Mouse (Mus musculus) hindbrain, embryonic 10.5 days (tissue): Measurements from ENCODE around the gene Fxyd6. TPM values are rescaled to one million over a fixed set of nuclear protein-coding genes. Genes with fewer than 3 reads are reported as not detected.

Experiments
- DNase-seq: peaks from one replicate; pipeline ENCODE4 v3.0.0-alpha.2; 2017; ENCODE audit warnings: low spot score
- H3K27ac ChIP-seq: fragments of 300-500 bp; sonication (generic); 2 replicates; pipeline ENCODE4 v1.5.1; 2016; ENCODE audit warnings: mild to moderate bottlenecking, moderate library complexity
- H3K27me3 ChIP-seq: fragments of 300-500 bp; sonication (generic); 2 replicates; pipeline ENCODE4 v1.6.1; 2016; ENCODE audit warnings: mild to moderate bottlenecking; ENCODE audit not compliant: poor library complexity, insufficient read depth, severe bottlenecking
- H3K36me3 ChIP-seq: fragments of 300-500 bp; sonication (generic); 2 replicates; pipeline ENCODE4 v1.6.1; 2016; ENCODE audit warnings: mild to moderate bottlenecking, moderate library complexity
- H3K4me1 ChIP-seq: fragments of 300-500 bp; sonication (generic); replicated peaks from 2 replicates; pipeline ENCODE4 v1.6.1; 2016; ENCODE audit warnings: mild to moderate bottlenecking
- H3K4me3 ChIP-seq: fragments of 300-500 bp; sonication (generic); 2 replicates; pipeline ENCODE4 v1.5.1; 2016; ENCODE audit warnings: mild to moderate bottlenecking, moderate library complexity
- H3K9me3 ChIP-seq: fragments of 300-500 bp; sonication (generic); 2 replicates; pipeline ENCODE4 v1.6.1; 2016; ENCODE audit warnings: mild to moderate bottlenecking, moderate library complexity
- WGBS: fragments of 180-500 bp; shearing (Covaris S2); methylation state at CpG from one replicate; pipeline ENCODE4 v1.1.7; 2016; 5-methylcytosine and 5-hydroxymethylcytosine counted together
- polyA plus RNA-seq: library from polyadenylated mRNA; unstranded; fragments of >200 nt; fragmentation: Nextera tagmentation; extraction: Ambion mirVana; gene quantifications from 2 replicates; pipeline ENCODE4 v1.2.1, GENCODE M21; 2016

Gene Fxyd6
- polyA plus RNA-seq, result 155 and 167 TPM in 2 replicates

DNA sequence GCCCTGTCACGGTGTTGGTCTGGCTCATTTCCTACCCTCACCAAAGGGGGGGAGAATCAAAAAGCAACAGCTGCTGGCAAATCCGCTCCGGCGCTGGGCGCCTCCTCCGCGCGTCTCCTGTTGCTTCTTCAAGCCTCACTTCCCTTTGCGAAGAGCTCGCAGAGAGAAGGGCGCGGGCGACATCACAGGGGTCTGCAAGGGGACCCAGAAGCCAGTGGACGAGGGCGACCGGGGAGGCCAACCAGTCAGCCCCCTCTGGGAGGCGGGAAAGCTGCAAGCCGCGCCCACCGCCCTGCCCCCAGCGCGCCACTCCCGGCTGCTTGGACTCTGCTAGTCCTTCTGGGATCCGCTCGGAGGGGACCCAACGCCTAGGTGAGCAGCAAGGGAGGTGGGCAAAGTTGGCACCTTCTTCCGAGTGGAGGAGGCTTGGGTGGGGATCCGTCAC is at the start of gene Fxyd6:
Gene Fxyd6 (plus strand): TSS at position 69 of the 445 bp plus-strand sequence.
- Histone ChIP-seq H3K4me3 (peak within 1 kb of the TSS; percentile 82), H3K27ac (peak within 1 kb of the TSS; percentile 93), H3K27me3 (peaks cover 22% of the 10 kb centered on the region), H3K36me3 (peaks cover 26% of the 10 kb centered on the region), H3K4me1 (peaks cover 49% of the 10 kb centered on the region), H3K9me3 (no peaks in the 10 kb centered on the region)
- under 1% methylated on average over 28 of the region's 28 CpGs for WGBS
- peak; percentile 84 for DNase-seq

DNA sequence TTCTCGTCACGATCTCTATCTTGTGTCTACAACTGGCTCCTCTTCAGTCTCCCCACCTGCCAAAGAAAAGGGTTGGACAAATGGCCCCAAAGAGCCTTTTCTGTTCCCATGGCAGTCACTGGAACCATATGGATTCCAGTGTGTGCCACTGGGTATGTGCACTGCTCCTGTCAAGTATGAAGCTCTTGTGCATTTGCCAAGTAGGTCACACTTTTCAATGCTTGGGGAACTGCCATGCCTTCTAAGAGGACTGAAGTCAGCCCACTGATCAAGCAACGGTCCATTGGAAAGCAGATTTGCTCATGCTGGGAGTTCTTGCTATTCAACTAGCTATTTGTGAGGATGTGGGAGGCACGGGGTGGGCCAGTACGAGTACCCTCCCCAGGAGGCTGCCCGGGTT is 48.5 kb upstream of the Fxyd6 start:
- Histone ChIP-seq H3K27me3 (peaks cover 11% of the 10 kb centered on the region), H3K9me3 (no peaks in the 10 kb centered on the region), H3K4me1 (no peaks in the 10 kb centered on the region; the same call in 1 of the 2 replicates), H3K36me3 (no peaks in the 10 kb centered on the region), H3K4me3 (no peak overlapping the region), H3K27ac (no peak overlapping the region)
- 84% methylated on average over 6 of the region's 6 CpGs for WGBS
- no peak for DNase-seq

DNA sequence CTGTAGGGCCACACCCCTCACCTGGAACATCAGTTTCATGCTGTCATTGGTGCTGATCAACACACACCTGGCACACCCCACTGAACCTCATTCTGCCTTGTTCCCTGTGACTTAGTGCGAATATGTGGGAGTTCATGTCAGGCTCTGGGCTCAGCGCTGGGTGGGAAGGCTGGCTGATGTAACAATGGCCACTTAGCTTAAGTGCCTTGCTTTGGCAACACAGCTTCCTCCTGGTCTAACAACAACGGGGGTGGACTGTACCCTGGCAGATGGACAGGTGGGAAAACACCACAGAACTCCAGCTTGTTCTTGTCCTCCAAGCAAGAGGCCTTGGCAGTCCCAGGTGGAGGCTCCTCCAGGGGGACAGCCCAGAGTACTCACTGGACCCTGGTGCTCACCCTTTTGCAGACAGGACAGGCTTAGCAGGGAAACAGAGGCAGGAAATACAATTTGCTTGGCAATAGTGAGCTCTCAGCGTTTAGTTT is 48.0 kb upstream of the Fxyd6 start:
- Histone ChIP-seq H3K36me3 (no peaks in the 10 kb centered on the region), H3K9me3 (no peaks in the 10 kb centered on the region), H3K27ac (no peak overlapping the region), H3K27me3 (peaks cover 11% of the 10 kb centered on the region), H3K4me3 (no peak overlapping the region), H3K4me1 (no peaks in the 10 kb centered on the region; the same call in 1 of the 2 replicates)
- WGBS, result 90% methylated on average over 4 of the region's 4 CpGs
- DNase-seq, result no peak

- peaks cover 11% of the 10 kb centered on the region; the same call in 1 of the 2 replicates for H3K4me1 ChIP-seq
- DNase-seq, result no peak
- no peak overlapping the region for H3K4me3 ChIP-seq
- H3K27ac ChIP-seq, result no peak overlapping the region
- no peaks in the 10 kb centered on the region for H3K9me3 ChIP-seq
- WGBS, result 94% methylated on average over 9 of the region's 9 CpGs
- H3K27me3 ChIP-seq, result peaks cover 3% of the 10 kb centered on the region; the same call in 1 of the 2 replicates
- H3K36me3 ChIP-seq, result no peaks in the 10 kb centered on the region
Measured at GRCm38 (mm10) chr9:45326390-45326789, 43.6 kb upstream of the Fxyd6 start.

- no peaks in the 10 kb centered on the region for H3K36me3 ChIP-seq
- no peak for DNase-seq
- no peak overlapping the region for H3K27ac ChIP-seq
- H3K27me3 ChIP-seq, result 0 out of 2 replicates have a peak, but pooled peaks cover under 1% of the 10 kb centered on the region
- H3K4me1 ChIP-seq, result peaks cover 11% of the 10 kb centered on the region; the same call in 1 of the 2 replicates
- no peaks in the 10 kb centered on the region for H3K9me3 ChIP-seq
- 87% methylated on average over 4 of the region's 4 CpGs for WGBS
- H3K4me3 ChIP-seq, result no peak overlapping the region
Measured at GRCm38 (mm10) chr9:45328263-45328662, 41.7 kb upstream of the Fxyd6 start.

- H3K4me1 ChIP-seq, result peaks cover 11% of the 10 kb centered on the region; the same call in 1 of the 2 replicates
- H3K36me3 ChIP-seq, result no peaks in the 10 kb centered on the region
- no peak overlapping the region for H3K27ac ChIP-seq
- H3K9me3 ChIP-seq, result no peaks in the 10 kb centered on the region
- DNase-seq, result no peak
- no peaks in the 10 kb centered on the region for H3K27me3 ChIP-seq
- WGBS, result 88% methylated on average over 6 of the region's 6 CpGs
- no peak overlapping the region for H3K4me3 ChIP-seq
Measured at GRCm38 (mm10) chr9:45329577-45329976, 40.4 kb upstream of the Fxyd6 start.

- H3K9me3 ChIP-seq, result no peaks in the 10 kb centered on the region
- H3K4me3 ChIP-seq, result no peak overlapping the region
- no peaks in the 10 kb centered on the region for H3K27me3 ChIP-seq
- DNase-seq, result no peak
- H3K4me1 ChIP-seq, result no peaks in the 10 kb centered on the region
- WGBS, result 85% methylated on average over 2 of the region's 2 CpGs
- no peaks in the 10 kb centered on the region for H3K36me3 ChIP-seq
- H3K27ac ChIP-seq, result no peak overlapping the region
Measured at GRCm38 (mm10) chr9:45337406-45337805, 32.6 kb upstream of the Fxyd6 start.

DNA sequence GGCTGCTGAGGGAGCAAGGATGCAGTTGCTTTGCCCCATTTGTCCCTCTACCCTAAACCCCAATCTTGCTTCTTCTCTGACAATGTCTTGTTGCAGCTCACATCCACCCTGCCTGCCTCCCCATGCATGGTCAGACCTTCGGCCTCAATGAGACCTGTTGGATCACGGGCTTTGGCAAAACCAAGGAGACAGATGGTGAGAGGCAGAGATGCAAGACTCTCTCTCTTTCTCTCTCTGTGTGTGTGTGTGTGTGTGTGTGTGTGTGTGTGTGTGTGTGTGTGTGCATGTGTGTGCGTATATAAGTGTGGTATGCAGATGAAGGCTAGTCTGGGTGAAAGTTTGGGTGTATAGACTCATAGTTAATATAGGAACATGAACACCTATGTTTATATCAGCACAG is 26.9 kb upstream of the Fxyd6 start:
- no peak overlapping the region for H3K27ac ChIP-seq
- no peaks in the 10 kb centered on the region for H3K27me3 ChIP-seq
- H3K4me1 ChIP-seq, result no peaks in the 10 kb centered on the region
- H3K9me3 ChIP-seq, result no peaks in the 10 kb centered on the region
- WGBS, result 90% methylated on average over 3 of the region's 3 CpGs
- no peaks in the 10 kb centered on the region for H3K36me3 ChIP-seq
- no peak for DNase-seq
- no peak overlapping the region for H3K4me3 ChIP-seq

DNA sequence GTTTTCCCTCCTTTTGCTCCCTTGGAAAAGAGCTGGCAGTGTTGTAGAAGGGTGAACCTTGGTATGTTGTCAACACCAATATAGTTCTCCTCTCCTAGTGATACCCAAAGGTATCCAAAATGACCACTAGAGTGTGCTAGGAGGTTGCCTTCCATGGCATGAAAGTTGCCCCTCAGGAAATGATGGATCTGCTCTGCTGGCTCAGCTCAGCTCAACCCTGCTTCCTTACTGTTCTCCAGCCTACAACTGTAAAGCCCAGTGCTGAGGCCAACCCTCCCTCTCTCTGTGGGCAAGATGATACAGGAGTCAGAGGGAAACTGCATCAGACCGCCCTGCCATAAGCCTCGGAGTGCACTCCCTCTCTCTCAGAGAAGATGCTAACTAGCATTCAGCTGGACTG is 24.5 kb upstream of the Fxyd6 start:
- WGBS, result 71% methylated on average over 2 of the region's 2 CpGs
- no peaks in the 10 kb centered on the region for H3K27me3 ChIP-seq
- DNase-seq, result peak; percentile 16
- H3K4me3 ChIP-seq, result no peak overlapping the region
- H3K36me3 ChIP-seq, result no peaks in the 10 kb centered on the region
- no peak overlapping the region for H3K27ac ChIP-seq
- H3K9me3 ChIP-seq, result no peaks in the 10 kb centered on the region
- 0 out of 2 replicates have a peak, but pooled peaks cover 9% of the 10 kb centered on the region for H3K4me1 ChIP-seq

GRCm38 (mm10) chr9:45346276-45346675 is 23.7 kb upstream of the Fxyd6 start:
- Histone ChIP-seq H3K9me3 (no peaks in the 10 kb centered on the region), H3K27me3 (no peaks in the 10 kb centered on the region), H3K36me3 (no peaks in the 10 kb centered on the region), H3K4me1 (0 out of 2 replicates have a peak, but pooled peaks cover 9% of the 10 kb centered on the region), H3K27ac (no peak overlapping the region), H3K4me3 (no peak overlapping the region)
- DNase-seq, result no peak
- 79% methylated on average over 6 of the region's 6 CpGs for WGBS

DNA sequence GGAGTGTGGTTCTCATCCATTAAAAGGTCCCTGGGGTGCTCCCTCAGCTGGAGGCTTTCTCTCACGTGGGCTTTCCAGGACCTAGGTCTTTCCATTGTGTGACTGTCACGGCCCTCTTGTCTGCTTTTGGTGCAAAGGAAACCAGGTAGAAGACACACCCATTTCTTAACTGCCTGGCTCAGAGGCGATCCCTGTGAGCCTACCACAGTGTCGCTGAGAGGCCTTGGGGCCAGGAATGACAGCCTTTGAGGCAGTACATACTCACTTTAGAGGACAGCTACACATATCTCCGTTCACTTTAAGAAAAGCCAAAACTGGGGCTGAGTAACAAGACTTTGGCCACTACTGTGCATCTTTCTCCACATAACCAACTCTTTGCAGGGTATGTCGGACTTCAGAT is 21.4 kb upstream of the Fxyd6 start:
- Histone ChIP-seq H3K27ac (no peak overlapping the region), H3K4me1 (0 out of 2 replicates have a peak, but pooled peaks cover 9% of the 10 kb centered on the region), H3K27me3 (no peaks in the 10 kb centered on the region), H3K4me3 (no peak overlapping the region), H3K9me3 (no peaks in the 10 kb centered on the region), H3K36me3 (no peaks in the 10 kb centered on the region)
- WGBS, result 81% methylated on average over 6 of the region's 6 CpGs
- DNase-seq, result no peak

- Histone ChIP-seq H3K4me1 (0 out of 2 replicates have a peak, but pooled peaks cover 9% of the 10 kb centered on the region), H3K36me3 (no peaks in the 10 kb centered on the region), H3K4me3 (no peak overlapping the region), H3K27ac (0 out of 2 replicates have a peak overlapping the region, but pooled peaks have one; percentile 12), H3K27me3 (no peaks in the 10 kb centered on the region), H3K9me3 (no peaks in the 10 kb centered on the region)
- DNase-seq, result no peak
- WGBS, result 23% methylated on average over 4 of the region's 4 CpGs
Measured at GRCm38 (mm10) chr9:45349181-45349580, 20.8 kb upstream of the Fxyd6 start.

- DNase-seq, result no peak
- WGBS, result 47% methylated on average over 5 of the region's 5 CpGs
- Histone ChIP-seq H3K9me3 (no peaks in the 10 kb centered on the region), H3K4me1 (0 out of 2 replicates have a peak, but pooled peaks cover 9% of the 10 kb centered on the region), H3K27me3 (no peaks in the 10 kb centered on the region), H3K27ac (no peak overlapping the region), H3K36me3 (no peaks in the 10 kb centered on the region), H3K4me3 (no peak overlapping the region)
Measured at GRCm38 (mm10) chr9:45349851-45350250, 20.1 kb upstream of the Fxyd6 start.
